ENCODE assay signal across 13 mouse cellular contexts in genomic region chr9:43593236-43593635, GRCm38 (mm10).
DNase-seq lines count a peak whose midpoint lies in the region; ATAC-seq lines count a peak whose summit lies in the region.
"Had no signal": no experiment of that assay in that cellular context is flagged by ENCODE, and none has a peak within 500 bp of the region (broad histone marks: within the 10 kb centered on the region; RNA-seq: fewer than 3 reads in every experiment).

No protein-coding gene starts in this region.

- peak; percentile 26 to 33 for DNase-seq in cerebellum, postnatal 10 days
- no peak for DNase-seq in cerebellum, adult 11 months
- DNase-seq in frontal cortex, adult 2 months (ENCODE audit: extremely low spot score in 1 of 2, low spot score in 1 of 2): peak; percentile 71 to 86
- peak; percentile 40 to 45 for DNase-seq in layer of hippocampus, postnatal 25 days (ENCODE audit: extremely low spot score in 1 of 2, low spot score in 1 of 2)
- DNase-seq in lung, postnatal 10 days: peak; percentile 57
- no peak for DNase-seq in spleen, postnatal 36 days (ENCODE audit: low spot score in 2 of 2)
- DNase-seq in retina, postnatal 1 day: no peak
- DNase-seq: B cell, adult 2 months; cerebellum, postnatal 36 days; gastrocnemius, postnatal 10 days; kidney, adult 8-10 months; liver had no signal

- ATAC-seq in CD4-positive, CD25-positive, alpha-beta regulatory T cell, adult 4 months: no peak

Comparison
In these comparisons a context has a peak if more than half of its experiments do, and no peak if none do; other contexts are left out.
1. DNase-seq: peak in cerebellum, postnatal 10 days (2 of 2), frontal cortex, adult 2 months (2 of 2), layer of hippocampus, postnatal 25 days (2 of 2) and lung, postnatal 10 days (single experiment); none in cerebellum, adult 11 months (single experiment), spleen, postnatal 36 days (0 of 2) and retina, postnatal 1 day (single experiment).